Mouse (Mus musculus): Measurements from ENCODE around the gene Gprin1. TPM values are rescaled to one million over a fixed set of nuclear protein-coding genes. Genes with fewer than 3 reads are reported as not detected.

The Gprin1 gene
- polyA plus RNA-seq, 1 experiment from 2014 or later = 0.82 TPM

GRCm38 (mm10) chr13:54758045-54758755 is 8.5 kb upstream of the Gprin1 start:
- peaks cover 27% of the 10 kb centered on the region for H3K27me3 ChIP-seq (replicated peaks)
- WGBS = under 1% methylated on average over 43 of the region's 43 CpGs
- no peaks in the 10 kb centered on the region for H3K4me1 ChIP-seq (replicated peaks)
- peak overlapping the region; percentile 31 for H3K4me3 ChIP-seq (replicated peaks)
- H3K4me2 ChIP-seq (replicated peaks) = peak overlapping the region; percentile 67
- peak; percentile 90 for ATAC-seq
- no peaks in the 10 kb centered on the region for H3K36me3 ChIP-seq
- no peaks in the 10 kb centered on the region for H3K9me3 ChIP-seq
- no peak overlapping the region for H3K27ac ChIP-seq
- H3K9ac ChIP-seq = no peak overlapping the region

- H3K4me3 ChIP-seq (replicated peaks) = peak overlapping the region; percentile 31; the same call in 1 of the 2 replicates
- H3K27me3 ChIP-seq (replicated peaks) = peaks cover 21% of the 10 kb centered on the region
- H3K27ac ChIP-seq = no peak overlapping the region
- no peaks in the 10 kb centered on the region for H3K4me1 ChIP-seq (replicated peaks)
- H3K36me3 ChIP-seq = no peaks in the 10 kb centered on the region
- no peak for ATAC-seq
- H3K4me2 ChIP-seq (replicated peaks) = peak overlapping the region; percentile 67
- H3K9ac ChIP-seq = no peak overlapping the region
- WGBS = 51% methylated on average over 10 of the region's 10 CpGs
- no peaks in the 10 kb centered on the region for H3K9me3 ChIP-seq
Measured at GRCm38 (mm10) chr13:54757093-54757830, 7.6 kb upstream of the Gprin1 start.

- no peaks in the 10 kb centered on the region for H3K9me3 ChIP-seq
- no peak for ATAC-seq
- H3K4me2 ChIP-seq (replicated peaks) = no peak overlapping the region
- peaks cover 24% of the 10 kb centered on the region for H3K27me3 ChIP-seq (replicated peaks)
- H3K4me3 ChIP-seq (replicated peaks) = no peak overlapping the region
- no peak overlapping the region for H3K27ac ChIP-seq
- H3K4me1 ChIP-seq (replicated peaks) = no peaks in the 10 kb centered on the region
- no peaks in the 10 kb centered on the region for H3K36me3 ChIP-seq
- 87% methylated on average over 8 of the region's 8 CpGs for WGBS
- H3K9ac ChIP-seq = no peak overlapping the region
Measured at GRCm38 (mm10) chr13:54756156-54756712, 6.6 kb upstream of the Gprin1 start.

GRCm38 (mm10) chr13:54755201-54755830 is 5.6 kb upstream of the Gprin1 start:
- H3K4me2 ChIP-seq (replicated peaks) = no peak overlapping the region
- H3K27ac ChIP-seq = no peak overlapping the region
- no peak overlapping the region for H3K9ac ChIP-seq
- peaks cover 27% of the 10 kb centered on the region for H3K27me3 ChIP-seq (replicated peaks)
- no peak overlapping the region for H3K4me3 ChIP-seq (replicated peaks)
- WGBS = 27% methylated on average over 9 of the region's 9 CpGs
- H3K36me3 ChIP-seq = no peaks in the 10 kb centered on the region
- no peak for ATAC-seq
- H3K9me3 ChIP-seq = no peaks in the 10 kb centered on the region
- no peaks in the 10 kb centered on the region for H3K4me1 ChIP-seq (replicated peaks)

GRCm38 (mm10) chr13:54754169-54755080 is 4.8 kb upstream of the Gprin1 start:
- H3K27ac ChIP-seq = no peak overlapping the region
- WGBS = 38% methylated on average over 12 of the region's 12 CpGs
- ATAC-seq = no peak
- no peak overlapping the region for H3K4me2 ChIP-seq (replicated peaks)
- H3K36me3 ChIP-seq = no peaks in the 10 kb centered on the region
- H3K4me1 ChIP-seq (replicated peaks) = peaks cover 5% of the 10 kb centered on the region
- H3K9me3 ChIP-seq = no peaks in the 10 kb centered on the region
- H3K27me3 ChIP-seq (replicated peaks) = peaks cover 30% of the 10 kb centered on the region
- H3K9ac ChIP-seq = no peak overlapping the region
- no peak overlapping the region for H3K4me3 ChIP-seq (replicated peaks)

- Histone ChIP-seq H3K27ac (no peak overlapping the region), H3K27me3 (replicated peaks) (peaks cover 28% of the 10 kb centered on the region), H3K4me2 (replicated peaks) (no peak overlapping the region), H3K4me3 (replicated peaks) (no peak overlapping the region), H3K36me3 (no peaks in the 10 kb centered on the region), H3K4me1 (replicated peaks) (peaks cover 5% of the 10 kb centered on the region), H3K9me3 (no peaks in the 10 kb centered on the region), H3K9ac (no peak overlapping the region)
- no peak for ATAC-seq
- WGBS = 65% methylated on average over 6 of the region's 6 CpGs
Measured at GRCm38 (mm10) chr13:54753733-54754132, 4.1 kb upstream of the Gprin1 start.

GRCm38 (mm10) chr13:54752656-54753055 is 3.0 kb upstream of the Gprin1 start:
- no peak overlapping the region for H3K4me2 ChIP-seq (replicated peaks)
- peaks cover 33% of the 10 kb centered on the region for H3K27me3 ChIP-seq (replicated peaks)
- WGBS = 64% methylated on average over 10 of the region's 10 CpGs
- no peak overlapping the region for H3K27ac ChIP-seq
- no peak for ATAC-seq
- no peak overlapping the region for H3K4me3 ChIP-seq (replicated peaks)
- H3K9ac ChIP-seq = no peak overlapping the region
- H3K36me3 ChIP-seq = no peaks in the 10 kb centered on the region
- peaks cover 5% of the 10 kb centered on the region for H3K4me1 ChIP-seq (replicated peaks)
- no peaks in the 10 kb centered on the region for H3K9me3 ChIP-seq

- no peak overlapping the region for H3K4me2 ChIP-seq (replicated peaks)
- ATAC-seq = no peak
- no peak overlapping the region for H3K4me3 ChIP-seq (replicated peaks)
- no peak overlapping the region for H3K9ac ChIP-seq
- H3K27me3 ChIP-seq (replicated peaks) = peaks cover 34% of the 10 kb centered on the region
- H3K27ac ChIP-seq = no peak overlapping the region
- 3% methylated on average over 8 of the region's 8 CpGs for WGBS
- H3K36me3 ChIP-seq = no peaks in the 10 kb centered on the region
- H3K9me3 ChIP-seq = no peaks in the 10 kb centered on the region
- peaks cover 5% of the 10 kb centered on the region for H3K4me1 ChIP-seq (replicated peaks)
Measured at GRCm38 (mm10) chr13:54750699-54751098, 1.0 kb upstream of the Gprin1 start.

- peak overlapping the region; percentile 26; the same call in 1 of the 2 replicates for H3K9ac ChIP-seq
- ATAC-seq = peak; percentile 86
- H3K4me1 ChIP-seq (replicated peaks) = peaks cover 5% of the 10 kb centered on the region
- H3K27ac ChIP-seq = no peak overlapping the region
- H3K4me3 ChIP-seq (replicated peaks) = peak overlapping the region; percentile 56
- H3K36me3 ChIP-seq = no peaks in the 10 kb centered on the region
- no peaks in the 10 kb centered on the region for H3K9me3 ChIP-seq
- 4% methylated on average over 43 of the region's 100 CpGs for WGBS
- peak overlapping the region; percentile 95 for H3K4me2 ChIP-seq (replicated peaks)
- peaks cover 30% of the 10 kb centered on the region for H3K27me3 ChIP-seq (replicated peaks)
Measured at GRCm38 (mm10) chr13:54749061-54749863, 412 bp downstream of the Gprin1 start.

GRCm38 (mm10) chr13:54748721-54749060 is 983 bp downstream of the Gprin1 start:
- 48% methylated on average over 10 of the region's 10 CpGs for WGBS
- no peak overlapping the region for H3K9ac ChIP-seq
- ATAC-seq = peak; percentile 15; the same call in 1 of the 2 replicates
- peak overlapping the region; percentile 95 for H3K4me2 ChIP-seq (replicated peaks)
- no peaks in the 10 kb centered on the region for H3K9me3 ChIP-seq
- H3K4me1 ChIP-seq (replicated peaks) = peaks cover 5% of the 10 kb centered on the region
- no peaks in the 10 kb centered on the region for H3K36me3 ChIP-seq
- no peak overlapping the region for H3K27ac ChIP-seq
- peaks cover 28% of the 10 kb centered on the region for H3K27me3 ChIP-seq (replicated peaks)
- 0 out of 2 replicates have a peak overlapping the region, but pooled peaks have one; percentile 56 for H3K4me3 ChIP-seq (replicated peaks)

- peaks cover 28% of the 10 kb centered on the region for H3K27me3 ChIP-seq (replicated peaks)
- H3K4me2 ChIP-seq (replicated peaks) = no peak overlapping the region
- no peaks in the 10 kb centered on the region for H3K9me3 ChIP-seq
- peaks cover 5% of the 10 kb centered on the region for H3K4me1 ChIP-seq (replicated peaks)
- no peak overlapping the region for H3K9ac ChIP-seq
- ATAC-seq = no peak
- H3K36me3 ChIP-seq = no peaks in the 10 kb centered on the region
- 83% methylated on average over 8 of the region's 8 CpGs for whole genome bisulfite sequencing
- no peak overlapping the region for H3K4me3 ChIP-seq (replicated peaks)
- no peak overlapping the region for H3K27ac ChIP-seq
Measured at GRCm38 (mm10) chr13:54748190-54748589, 1.5 kb downstream of the Gprin1 start.
